Mouse (Mus musculus) kidney, postnatal 0 days (tissue): ENCODE data around the gene Xrcc5. TPM values are rescaled to one million over a fixed set of nuclear protein-coding genes. Genes with fewer than 3 reads are reported as not detected.
A peak's percentile ranks its signal among the peaks of the same experiment; 100 is the strongest.

Experiments used
- ATAC-seq: fragments of 200-750 bp; cut with Nextera tagmentation; replicated peaks from 2 replicates; pipeline ENCODE4 v1.8.0; 2017; ENCODE audit warnings: low read depth, moderate number of reproducible peaks, moderate TSS enrichment, moderate library complexity; ENCODE audit not compliant: low FRiP score
- DNase-seq: peaks from one replicate; pipeline ENCODE4 v3.0.0-alpha.2; 2016; ENCODE audit warnings: low spot score
- H3K27ac ChIP-seq: fragments of 300-500 bp; sonication (generic); 2 replicates; pipeline ENCODE4 v1.5.1; 2014; ENCODE audit warnings: mild to moderate bottlenecking
- H3K27me3 ChIP-seq: fragments of 300-500 bp; sonication (generic); 2 replicates; pipeline ENCODE4 v1.6.1; 2014; ENCODE audit warnings: low read length, mixed read lengths; ENCODE audit not compliant: insufficient read depth
- H3K36me3 ChIP-seq: fragments of 300-500 bp; sonication (generic); 2 replicates; pipeline ENCODE4 v1.6.1; 2014; ENCODE audit warnings: low read length, mixed read lengths; ENCODE audit not compliant: insufficient read depth
- H3K4me1 ChIP-seq: fragments of 300-500 bp; sonication (generic); replicated peaks from 2 replicates; pipeline ENCODE4 v1.6.1; 2014; ENCODE audit warnings: antibody characterized with exemption, low read length, mixed read lengths; ENCODE audit not compliant: insufficient read depth
- H3K4me2 ChIP-seq: fragments of 300-500 bp; sonication (generic); 2 replicates; pipeline ENCODE4 v1.6.1; 2014; ENCODE audit warnings: mild to moderate bottlenecking, low read length, moderate library complexity, mixed read lengths
- H3K4me3 ChIP-seq: fragments of 300-500 bp; sonication (generic); replicated peaks from 2 replicates; pipeline ENCODE4 v1.5.1; 2014; ENCODE audit warnings: low read depth, low read length
- H3K9ac ChIP-seq: fragments of 300-500 bp; sonication (generic); 2 replicates; pipeline ENCODE4 v1.6.1; 2014; ENCODE audit warnings: low read depth, low read length
- H3K9me3 ChIP-seq: fragments of 300-500 bp; sonication (generic); replicated peaks from 2 replicates; pipeline ENCODE4 v1.6.1; 2016; ENCODE audit warnings: low read length, inconsistent platforms, mixed read lengths
- CTCF ChIP-seq: IDR thresholded peaks from 2 replicates; pipeline ENCODE4 v1.5.1; 2016; ENCODE audit warnings: antibody characterized with exemption, low read depth, mild to moderate bottlenecking, moderate library complexity
- WGBS: fragments of 180-500 bp; shearing (Covaris S2); extraction: QIAGEN DNeasy Blood & Tissue Kit; methylation state at CpG from one replicate; pipeline ENCODE4 v1.1.7; 2014; 5-methylcytosine and 5-hydroxymethylcytosine counted together
- polyA plus RNA-seq: library from polyadenylated mRNA; unstranded; fragments of >200 nt; fragmentation: Nextera tagmentation; extraction: Ambion mirVana; gene quantifications from 2 replicates; pipeline ENCODE4 v1.2.1, GENCODE M21; 2015

Gene Xrcc5
- polyA plus RNA-seq, 1 experiment from 2014 or later, result 48.9 TPM

DNA sequence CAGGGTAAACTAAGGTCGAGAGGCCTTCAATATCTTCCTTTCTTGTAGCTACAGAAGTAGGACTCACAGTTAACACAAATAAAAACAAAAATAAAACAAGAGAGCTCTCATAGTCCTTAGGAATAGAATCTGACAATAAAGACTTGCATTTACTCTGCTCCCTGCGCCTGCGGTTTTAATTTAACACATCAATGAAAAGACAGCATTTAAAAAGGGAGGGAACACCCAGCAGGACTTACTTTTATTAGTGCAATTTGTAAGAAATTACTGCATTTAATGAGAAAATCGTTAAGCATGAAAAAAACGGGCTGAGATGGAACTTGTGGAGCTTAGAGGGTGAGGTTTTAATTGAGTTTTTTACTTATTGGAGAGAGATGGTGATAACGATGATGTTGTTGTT, 66.4 kb downstream of the Xrcc5 start:
- TF ChIP-seq CTCF, result no peak
- 49% methylated on average over 6 of the region's 6 CpGs for WGBS
- Histone ChIP-seq H3K4me3 (no peak overlapping the region), H3K9me3 (no peaks in the 10 kb centered on the region), H3K4me1 (no peaks in the 10 kb centered on the region), H3K36me3 (no peaks in the 10 kb centered on the region), H3K9ac (no peak overlapping the region), H3K4me2 (no peak overlapping the region), H3K27ac (no peak overlapping the region), H3K27me3 (no peaks in the 10 kb centered on the region)
- DNase-seq (no peak), ATAC-seq (no peak)

DNA sequence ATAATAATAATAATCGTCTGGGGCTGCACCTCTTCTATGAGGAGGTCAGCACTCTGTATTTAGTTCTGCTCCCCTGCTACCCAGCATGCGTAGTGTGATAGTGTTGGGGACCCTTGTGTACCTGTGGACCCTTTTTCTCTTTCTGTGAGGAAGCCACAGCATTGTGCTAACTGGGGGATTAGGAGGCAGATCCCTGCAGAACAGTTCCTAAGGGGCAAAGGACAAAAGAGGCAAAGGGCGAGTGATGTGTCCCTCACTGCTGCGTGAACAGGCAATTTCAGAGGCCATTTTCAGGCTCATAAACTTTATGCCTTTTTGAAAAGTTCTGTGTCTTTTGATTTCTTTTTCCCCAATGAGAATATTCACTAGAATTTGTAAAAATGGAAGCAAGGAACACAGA, 66.8 kb downstream of the Xrcc5 start:
- no peak for TF ChIP-seq CTCF
- no peak overlapping the region for H3K9ac ChIP-seq
- no peak overlapping the region for H3K4me3 ChIP-seq
- H3K4me1 ChIP-seq, result no peaks in the 10 kb centered on the region
- H3K27ac ChIP-seq, result no peak overlapping the region
- H3K9me3 ChIP-seq, result no peaks in the 10 kb centered on the region
- 62% methylated on average over 4 of the region's 4 CpGs for WGBS
- H3K27me3 ChIP-seq, result no peaks in the 10 kb centered on the region
- H3K36me3 ChIP-seq, result no peaks in the 10 kb centered on the region
- no peak overlapping the region for H3K4me2 ChIP-seq
- ATAC-seq (no peak), DNase-seq (no peak)

DNA sequence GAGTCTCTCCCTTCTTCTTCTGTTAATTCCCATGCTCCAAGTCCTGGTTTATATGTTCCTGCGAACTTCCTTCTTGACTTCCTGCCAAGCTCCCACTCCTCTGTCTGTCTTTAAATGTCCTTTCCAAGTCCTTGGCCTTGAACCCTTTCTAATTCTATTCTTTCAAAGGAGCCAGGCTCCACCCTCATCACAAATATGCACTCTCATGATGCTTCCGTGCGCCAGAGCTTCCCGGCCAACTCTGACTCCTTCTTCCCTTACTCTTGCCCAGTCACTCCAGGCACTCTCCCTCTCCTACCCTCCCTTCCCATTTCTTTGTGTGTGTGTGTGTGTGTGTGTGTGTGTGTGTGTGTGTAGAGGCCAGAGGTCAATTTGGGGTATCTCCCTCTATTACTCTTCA, 70.9 kb downstream of the Xrcc5 start:
- no peak for TF ChIP-seq CTCF
- H3K27ac ChIP-seq, result no peak overlapping the region
- no peaks in the 10 kb centered on the region for H3K4me1 ChIP-seq
- no peak for DNase-seq
- WGBS, result 66% methylated on average over 4 of the region's 4 CpGs
- no peaks in the 10 kb centered on the region for H3K9me3 ChIP-seq
- ATAC-seq, result no peak
- H3K4me3 ChIP-seq, result no peak overlapping the region
- 0 out of 2 replicates have a peak, but pooled peaks cover 3% of the 10 kb centered on the region for H3K36me3 ChIP-seq
- H3K27me3 ChIP-seq, result no peaks in the 10 kb centered on the region
- H3K9ac ChIP-seq, result no peak overlapping the region
- no peak overlapping the region for H3K4me2 ChIP-seq

DNA sequence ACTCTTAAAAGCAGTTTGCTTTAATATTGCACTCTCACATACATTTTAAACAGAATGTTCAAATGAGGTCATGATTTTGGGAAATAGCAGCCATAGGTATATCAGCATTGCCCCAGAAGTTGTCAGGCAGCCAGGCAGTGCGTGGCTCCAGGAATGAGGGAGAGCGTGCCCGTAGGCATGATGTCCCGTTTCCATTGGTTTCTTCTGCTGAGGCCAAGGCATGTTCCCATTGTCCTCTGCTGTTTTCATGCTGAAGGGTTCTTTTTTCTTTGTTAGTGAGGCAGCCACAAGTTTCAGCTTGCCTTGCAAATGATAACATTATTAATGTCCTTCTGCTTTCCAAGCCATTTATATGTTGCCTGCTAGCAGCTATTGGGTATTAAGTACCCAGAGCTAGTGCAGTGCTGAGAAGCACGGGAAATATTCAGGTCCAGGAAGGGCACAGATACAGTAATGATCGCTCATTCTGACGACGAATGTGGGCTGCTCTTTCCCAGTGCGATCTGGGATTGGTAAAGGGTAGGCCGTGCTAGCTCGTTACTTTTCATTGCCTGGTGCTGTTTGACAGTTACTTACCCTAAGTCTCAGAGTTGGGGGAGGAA, 72.6 kb downstream of the Xrcc5 start:
- no peak overlapping the region for H3K27ac ChIP-seq
- H3K4me3 ChIP-seq, result no peak overlapping the region
- WGBS, result 97% methylated on average over 11 of the region's 11 CpGs
- 0 out of 2 replicates have a peak, but pooled peaks cover 3% of the 10 kb centered on the region for H3K36me3 ChIP-seq
- ATAC-seq (no peak), DNase-seq (no peak)
- no peak overlapping the region for H3K9ac ChIP-seq
- H3K27me3 ChIP-seq, result no peaks in the 10 kb centered on the region
- no peak for TF ChIP-seq CTCF
- H3K9me3 ChIP-seq, result no peaks in the 10 kb centered on the region
- H3K4me1 ChIP-seq, result no peaks in the 10 kb centered on the region
- no peak overlapping the region for H3K4me2 ChIP-seq

DNA sequence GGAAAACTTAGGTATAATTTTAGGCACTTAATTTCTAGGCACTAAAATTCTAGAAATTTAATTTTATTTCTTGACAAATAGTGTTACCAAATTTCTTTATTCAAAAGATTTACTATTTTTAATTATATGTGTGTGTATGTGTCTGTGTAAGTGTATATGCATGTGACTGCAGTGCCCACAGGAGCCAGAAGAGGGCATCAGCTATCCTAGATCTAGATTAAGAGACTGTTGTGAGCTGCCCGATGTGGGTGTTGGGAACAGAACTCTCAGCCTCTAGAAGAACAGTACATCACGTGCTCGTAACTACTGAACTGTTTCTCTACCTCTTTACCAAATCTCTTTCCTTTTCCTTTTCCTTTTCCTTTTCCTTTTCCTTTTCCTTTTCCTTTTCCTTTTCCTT, 73.3 kb downstream of the Xrcc5 start:
- Histone ChIP-seq H3K4me1 (no peaks in the 10 kb centered on the region), H3K27ac (no peak overlapping the region), H3K4me2 (no peak overlapping the region), H3K27me3 (no peaks in the 10 kb centered on the region), H3K4me3 (no peak overlapping the region), H3K9ac (no peak overlapping the region), H3K9me3 (no peaks in the 10 kb centered on the region), H3K36me3 (0 out of 2 replicates have a peak, but pooled peaks cover 3% of the 10 kb centered on the region)
- ATAC-seq (no peak), DNase-seq (no peak)
- TF ChIP-seq CTCF, result no peak
- WGBS, result 99% methylated on average over 3 of the region's 3 CpGs

DNA sequence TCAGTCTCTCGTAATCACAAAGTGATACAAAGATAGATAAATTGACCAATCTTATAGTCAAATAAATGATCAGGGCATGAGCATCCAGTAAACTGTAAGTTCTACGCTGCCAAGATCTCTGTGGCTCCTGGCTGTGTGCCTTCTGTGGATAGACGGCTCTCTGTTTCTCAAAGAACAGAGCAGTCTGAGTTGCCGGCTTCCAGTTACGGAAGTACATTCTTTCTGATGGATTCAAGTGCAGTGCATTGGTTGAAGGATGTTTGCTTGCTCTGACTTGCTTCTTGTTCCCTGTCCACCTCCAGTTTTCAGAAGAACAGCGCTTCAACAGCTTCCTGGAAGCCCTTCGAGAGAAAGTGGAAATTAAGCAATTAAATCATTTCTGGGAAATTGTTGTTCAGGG, 75.8 kb downstream of the Xrcc5 start:
- ATAC-seq (no peak), DNase-seq (no peak)
- H3K27ac ChIP-seq, result no peak overlapping the region
- H3K4me2 ChIP-seq, result no peak overlapping the region
- 88% methylated on average over 7 of the region's 7 CpGs for WGBS
- H3K4me3 ChIP-seq, result no peak overlapping the region
- no peak overlapping the region for H3K9ac ChIP-seq
- no peaks in the 10 kb centered on the region for H3K9me3 ChIP-seq
- H3K4me1 ChIP-seq, result no peaks in the 10 kb centered on the region
- H3K27me3 ChIP-seq, result no peaks in the 10 kb centered on the region
- 0 out of 2 replicates have a peak, but pooled peaks cover 7% of the 10 kb centered on the region for H3K36me3 ChIP-seq
- TF ChIP-seq CTCF, result no peak

DNA sequence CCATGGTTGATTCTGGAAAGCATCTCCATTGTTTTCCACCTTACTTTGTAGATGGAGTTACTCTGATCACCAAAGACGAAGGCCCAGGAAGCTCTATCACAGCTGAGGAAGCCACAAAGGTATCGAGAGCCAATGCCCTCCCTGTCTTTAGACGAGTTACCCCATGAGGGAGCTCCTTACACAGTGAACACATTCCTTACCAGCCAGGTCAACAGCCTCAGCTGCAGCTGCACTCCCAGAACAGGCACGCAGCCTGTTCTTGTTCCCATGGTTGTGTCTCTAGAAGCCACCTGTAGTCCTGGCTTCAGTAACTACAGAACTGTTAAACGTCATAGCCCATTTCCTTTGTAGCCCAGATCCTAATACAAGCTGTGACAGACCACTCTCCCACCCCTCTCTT, 76.4 kb downstream of the Xrcc5 start:
- no peak overlapping the region for H3K27ac ChIP-seq

More for the DNA sequence above, 76.4 kb downstream of the Xrcc5 start:
- Histone ChIP-seq H3K27me3 (no peaks in the 10 kb centered on the region), H3K4me2 (no peak overlapping the region), H3K36me3 (0 out of 2 replicates have a peak, but pooled peaks cover 7% of the 10 kb centered on the region), H3K4me3 (no peak overlapping the region), H3K4me1 (no peaks in the 10 kb centered on the region), H3K9ac (no peak overlapping the region), H3K9me3 (no peaks in the 10 kb centered on the region)
- DNase-seq (peak; percentile 4), ATAC-seq (no peak)
- WGBS, result 73% methylated on average over 5 of the region's 5 CpGs
- TF ChIP-seq CTCF, result peak; percentile 28; the same call in 1 of the 2 replicates
